Mouse (Mus musculus) small intestine, adult 2 months (tissue): ENCODE data around the gene Ccdc12. TPM values are rescaled to one million over a fixed set of nuclear protein-coding genes. Genes with fewer than 3 reads are reported as not detected.
A peak's percentile ranks its signal among the peaks of the same experiment; 100 is the strongest.

Source experiments
- H3K27ac ChIP-seq: fragments of 200-500 bp; 2 replicates; pipeline ENCODE4 v1.5.1; 2012; ENCODE audit warnings: low read depth, low read length, control low read depth, inconsistent platforms; ENCODE audit not compliant: insufficient read depth
- H3K27me3 ChIP-seq: fragments of 200-500 bp; 2 replicates; pipeline ENCODE4 v1.6.1; 2012; ENCODE audit warnings: mild to moderate bottlenecking, moderate library complexity, low read length, inconsistent platforms; ENCODE audit not compliant: control insufficient read depth, insufficient read depth
- H3K36me3 ChIP-seq: fragments of 200-500 bp; 2 replicates; pipeline ENCODE4 v1.6.1; 2012; ENCODE audit warnings: mild to moderate bottlenecking, low read length, control low read depth, inconsistent platforms; ENCODE audit not compliant: control insufficient read depth, insufficient read depth
- H3K4me1 ChIP-seq: fragments of 200-500 bp; 2 replicates; pipeline ENCODE4 v1.6.1; 2012; ENCODE audit warnings: low read length, inconsistent platforms, mixed read lengths; ENCODE audit not compliant: control insufficient read depth, insufficient read depth, insufficient read length
- H3K4me3 ChIP-seq: fragments of 200-500 bp; 2 replicates; pipeline ENCODE4 v1.5.1; 2012; ENCODE audit warnings: low read depth, mild to moderate bottlenecking, control low read depth, inconsistent platforms, low read length, moderate library complexity
- CTCF ChIP-seq: fragments of 200-500 bp; IDR thresholded peaks from 2 replicates; pipeline ENCODE4 v1.5.1; 2012; ENCODE audit warnings: low read depth, mild to moderate bottlenecking, control low read depth, inconsistent platforms, low read length, moderate library complexity, mixed read lengths; ENCODE audit not compliant: insufficient replicate concordance, insufficient read length; ENCODE audit errors: extremely low read depth
- POLR2A ChIP-seq: fragments of 200-500 bp; IDR thresholded peaks from 2 replicates; pipeline ENCODE4 v1.6.1; 2012; ENCODE audit warnings: low read depth, mild to moderate bottlenecking, control low read depth, inconsistent platforms, low read length, moderate library complexity
- WGBS: fragments of 180-500 bp; shearing (Covaris S2); methylation state at CpG from one replicate; pipeline ENCODE4 v1.1.7; 2018; 5-methylcytosine and 5-hydroxymethylcytosine counted together
- polyA plus RNA-seq: library from polyadenylated mRNA; depleted of rRNA; stranded (reverse); fragments of >200 nt; gene quantifications from 2 replicates; pipeline ENCODE4 v1.2.3, GENCODE M21; 2012

Ccdc12 gene
- polyA plus RNA-seq, 1 experiment = 138 TPM

DNA sequence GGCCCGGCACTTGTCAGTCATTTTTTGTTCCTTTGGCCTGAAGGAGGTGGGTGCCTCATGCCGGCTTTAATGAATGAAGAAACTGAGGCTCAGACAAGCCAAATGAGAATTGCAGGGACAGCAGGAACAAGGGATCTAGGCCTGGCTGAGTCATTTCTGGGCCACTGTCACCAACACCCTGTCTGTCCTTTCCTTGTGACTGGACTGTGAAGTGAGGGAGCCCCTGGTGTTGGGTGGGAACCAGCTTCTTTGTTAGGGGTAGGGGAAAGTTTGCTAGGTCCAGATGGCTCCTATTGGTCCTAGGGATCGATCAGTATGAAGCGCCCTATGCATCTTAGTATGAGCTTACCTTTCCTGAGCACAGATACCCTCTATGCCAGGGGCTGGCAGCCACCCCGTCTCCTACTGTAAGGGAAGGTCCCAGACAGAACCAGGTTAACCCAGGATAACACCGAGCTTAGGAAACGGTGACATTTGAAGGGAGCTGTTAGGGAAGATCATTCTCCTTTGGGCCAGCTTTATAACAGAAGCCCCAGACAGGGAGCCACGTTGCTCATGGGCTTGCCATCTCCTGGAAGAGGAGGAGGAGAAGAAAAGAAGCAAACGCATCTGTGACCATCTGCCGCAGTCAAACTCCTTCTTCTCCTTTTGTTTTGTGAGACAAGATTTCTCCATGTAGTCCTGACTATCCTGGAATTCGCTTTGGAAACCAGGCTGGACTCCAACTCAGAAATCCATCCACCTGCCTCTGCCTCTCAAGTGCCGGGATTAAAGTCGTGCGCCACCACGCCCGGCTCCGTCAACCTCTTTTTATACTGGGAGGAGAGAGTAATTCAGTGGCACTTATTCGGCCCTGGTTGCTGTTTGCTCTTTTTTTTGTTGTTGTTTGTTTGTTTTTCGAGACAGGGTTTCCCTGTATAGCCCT is 1.3 kb upstream of the Ccdc12 start:
- TF ChIP-seq CTCF (no peak), POLR2A (no peak)
- Histone ChIP-seq H3K27me3 (no peaks in the 10 kb centered on the region), H3K27ac (0 out of 2 replicates have a peak overlapping the region, but pooled peaks have one; percentile 32), H3K4me3 (no peak overlapping the region), H3K36me3 (0 out of 2 replicates have a peak, but pooled peaks cover 1% of the 10 kb centered on the region), H3K4me1 (peaks cover 27% of the 10 kb centered on the region)
- WGBS = 76% methylated on average over 19 of the region's 19 CpGs

DNA sequence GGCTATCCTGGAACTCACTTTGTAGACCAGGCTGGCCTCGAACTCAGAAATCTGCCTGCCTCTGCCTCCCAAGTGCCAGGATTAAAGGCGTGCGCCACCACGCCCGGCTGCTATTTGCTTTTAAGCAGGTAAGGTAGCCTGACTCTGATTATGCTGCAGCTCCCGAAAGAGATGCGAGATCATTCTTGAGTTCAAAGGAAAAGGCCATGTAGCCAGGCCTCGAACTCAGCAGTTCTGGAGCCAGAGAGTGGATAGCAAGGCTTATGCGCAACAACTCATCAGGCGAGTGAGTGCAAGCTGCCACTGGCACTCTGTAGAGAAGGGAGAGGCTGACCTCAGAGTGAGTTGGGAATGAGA is 674 bp upstream of the Ccdc12 start:
- peak overlapping the region; percentile 72 for H3K27ac ChIP-seq
- H3K4me1 ChIP-seq = peaks cover 28% of the 10 kb centered on the region
- H3K4me3 ChIP-seq = peak overlapping the region; percentile 67; the same call in 1 of the 2 replicates

DNA sequence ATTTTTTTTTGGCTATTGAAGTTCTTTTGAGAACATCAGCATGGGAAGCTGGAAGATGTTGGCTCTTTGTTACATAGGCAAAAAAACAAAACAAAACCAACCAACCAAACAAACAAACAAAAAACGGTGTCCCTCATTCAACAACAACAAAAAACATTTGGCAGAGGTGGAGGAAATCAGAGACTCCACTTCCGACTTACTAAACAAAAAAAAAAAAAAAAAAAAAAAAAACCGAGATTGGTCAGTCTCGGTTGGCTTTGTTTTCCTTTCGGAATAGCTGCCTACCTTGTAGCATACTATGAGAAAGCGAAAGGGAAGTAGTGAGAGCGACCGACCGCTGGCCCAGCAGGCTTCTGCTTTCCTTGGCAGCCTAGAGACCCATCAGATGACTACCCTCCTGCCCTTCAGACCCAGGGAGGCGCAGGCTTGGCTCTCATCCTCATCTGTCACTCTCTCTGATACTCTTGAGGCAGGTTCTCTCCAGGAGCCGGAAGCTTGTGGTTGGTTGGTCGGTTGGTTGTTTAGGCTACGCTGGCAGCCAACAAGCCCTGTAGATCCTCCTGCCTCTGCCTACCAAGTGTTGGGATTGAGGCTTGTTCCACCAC is 1.3 kb downstream of the Ccdc12 start:
- H3K4me3 ChIP-seq = peak overlapping the region; percentile 47
- H3K27ac ChIP-seq = peak overlapping the region; percentile 87
- no peaks in the 10 kb centered on the region for H3K27me3 ChIP-seq
- peaks cover 24% of the 10 kb centered on the region for H3K4me1 ChIP-seq
- WGBS = 23% methylated on average over 13 of the region's 13 CpGs
- TF ChIP-seq POLR2A (peak; percentile 29; the same call in 1 of the 2 replicates), CTCF (no peak)
- H3K36me3 ChIP-seq = no peaks in the 10 kb centered on the region; the same call in 1 of the 2 replicates

More for the DNA sequence above, 674 bp upstream of the Ccdc12 start:
- no peak for TF ChIP-seq CTCF
- TF ChIP-seq POLR2A = no peak
- Histone ChIP-seq H3K27me3 (no peaks in the 10 kb centered on the region), H3K36me3 (peaks cover 1% of the 10 kb centered on the region; the same call in 1 of the 2 replicates)
- WGBS = 55% methylated on average over 10 of the region's 10 CpGs

DNA sequence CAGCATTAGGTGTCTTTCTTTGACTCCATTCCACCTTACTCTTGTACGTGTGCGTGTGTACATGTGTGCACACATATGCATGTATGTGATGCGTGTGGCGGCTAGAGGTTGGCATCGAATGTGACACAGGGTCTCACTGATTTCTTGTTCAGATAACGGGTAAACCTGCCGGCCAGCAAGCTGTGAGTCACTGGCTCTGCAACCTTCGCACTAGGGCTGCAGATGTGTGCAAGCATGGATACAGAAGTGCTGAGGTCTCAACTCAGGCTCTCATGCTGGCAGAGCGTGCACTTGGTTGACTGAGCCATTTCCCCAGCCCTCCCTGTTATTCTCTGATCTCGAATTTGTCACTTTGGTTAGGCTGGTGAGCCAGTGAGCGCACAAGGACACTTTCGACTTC is 3.2 kb downstream of the Ccdc12 start:
- WGBS = 83% methylated on average over 12 of the region's 12 CpGs
- Histone ChIP-seq H3K36me3 (no peaks in the 10 kb centered on the region; the same call in 1 of the 2 replicates), H3K4me3 (no peak overlapping the region), H3K4me1 (peaks cover 19% of the 10 kb centered on the region; the same call in 1 of the 2 replicates), H3K27ac (no peak overlapping the region), H3K27me3 (no peaks in the 10 kb centered on the region)
- TF ChIP-seq CTCF (no peak), POLR2A (no peak)

DNA sequence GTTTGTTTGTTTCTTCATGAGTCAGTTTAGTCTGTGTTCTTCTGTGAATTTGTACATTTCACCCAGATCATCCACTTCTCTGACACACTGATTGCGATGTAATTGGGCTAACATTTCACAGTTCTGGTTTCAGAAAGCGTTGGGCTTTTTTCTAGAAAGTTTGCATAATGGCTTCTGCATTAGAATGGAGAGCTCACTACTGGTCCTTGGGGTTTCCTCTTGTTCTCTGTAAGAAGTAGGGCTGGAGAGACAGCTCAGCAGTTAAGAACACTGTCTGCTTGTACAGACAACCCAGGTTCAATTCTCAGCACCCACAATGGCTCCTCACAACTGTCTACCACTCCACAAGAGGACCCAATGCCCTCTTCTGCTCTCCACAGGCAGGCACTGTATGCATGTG is 3.9 kb downstream of the Ccdc12 start:
- H3K4me3 ChIP-seq = no peak overlapping the region
- TF ChIP-seq CTCF = no peak
- TF ChIP-seq POLR2A = no peak
- H3K27me3 ChIP-seq = no peaks in the 10 kb centered on the region
- H3K4me1 ChIP-seq = peaks cover 14% of the 10 kb centered on the region; the same call in 1 of the 2 replicates
- no peaks in the 10 kb centered on the region; the same call in 1 of the 2 replicates for H3K36me3 ChIP-seq
- WGBS = 94% methylated on average over 2 of the region's 2 CpGs
- no peak overlapping the region; the same call in 1 of the 2 replicates for H3K27ac ChIP-seq

DNA sequence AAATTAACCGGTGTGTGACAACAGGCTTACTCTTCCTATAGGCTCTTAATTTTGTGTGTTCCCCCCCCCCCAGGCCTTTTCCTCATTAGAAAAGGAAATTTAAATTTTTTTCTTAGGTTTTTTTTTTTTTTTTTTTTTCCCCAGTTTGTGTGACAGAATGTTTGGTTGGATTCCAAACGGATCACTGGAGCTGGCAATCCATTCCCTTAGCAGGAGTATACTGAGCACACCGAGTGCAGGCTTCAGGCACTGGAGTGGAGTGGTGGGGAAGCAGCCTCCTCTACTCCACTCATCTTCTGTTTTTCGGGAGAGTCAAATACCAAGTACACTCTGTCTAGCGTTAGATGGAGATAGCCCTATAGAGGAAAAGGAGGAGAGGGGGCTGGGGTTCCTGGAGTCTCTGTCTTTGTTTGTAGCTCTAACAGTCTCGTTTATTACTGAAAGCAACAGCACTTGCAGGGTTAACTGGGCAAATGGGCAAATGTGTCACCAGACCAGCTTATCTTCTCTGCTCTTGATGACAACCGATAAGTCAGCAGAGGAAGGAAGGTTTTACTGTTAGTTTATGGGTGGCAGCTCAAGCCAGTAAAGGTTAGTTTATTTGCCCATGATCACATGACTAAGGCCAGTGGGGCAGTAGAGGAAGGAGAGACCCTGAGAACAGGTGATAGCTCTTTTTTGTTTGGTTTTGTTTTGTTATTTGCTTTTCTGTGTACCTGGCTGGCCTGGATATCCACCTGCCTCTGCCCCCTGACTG is 4.7 kb downstream of the Ccdc12 start:
- Histone ChIP-seq H3K36me3 (no peaks in the 10 kb centered on the region; the same call in 1 of the 2 replicates), H3K4me1 (peaks cover 11% of the 10 kb centered on the region; the same call in 1 of the 2 replicates), H3K27ac (no peak overlapping the region), H3K27me3 (no peaks in the 10 kb centered on the region), H3K4me3 (no peak overlapping the region)
- TF ChIP-seq CTCF (no peak), POLR2A (no peak)
- 53% methylated on average over 7 of the region's 7 CpGs for WGBS
